9 mouse cellular contexts compared by ENCODE assay signal in genomic region chr13:101545344-101546181, GRCm38 (mm10).
A peak's percentile ranks its signal among the peaks of the same experiment; 100 is the strongest.
DNase-seq lines count a peak whose midpoint lies in the region; ATAC-seq lines count a peak whose summit lies in the region.
"Had no signal": no experiment of that assay in that cellular context is flagged by ENCODE, and none has a peak within 500 bp of the region (broad histone marks: within the 10 kb centered on the region; RNA-seq: fewer than 3 reads in every experiment).

No protein-coding gene starts in this region.

- peaks cover 95% of the 10 kb centered on the region for H3K4me1 ChIP-seq in erythroblast, embryonic 14.5 days (ENCODE audit: control insufficient read depth)
- H3K4me1 ChIP-seq in liver, embryonic 16.5 days (ENCODE audit: control insufficient read depth, low read depth, low read length), result peaks cover 63% of the 10 kb centered on the region
- H3K4me1 ChIP-seq: neural tube, embryonic 13.5 days had no signal

- no peaks in the 10 kb centered on the region for H3K9me3 ChIP-seq in erythroblast, embryonic 14.5 days (ENCODE audit: control insufficient read depth, low read length)
- H3K9me3 ChIP-seq in liver, embryonic 16.5 days (replicated peaks; ENCODE audit: control insufficient read depth, low read length), result no peaks in the 10 kb centered on the region
- H3K9me3 ChIP-seq: neural tube, embryonic 13.5 days had no signal

- peak; percentile 22 for DNase-seq in testis, postnatal 14 days (ENCODE audit: low spot score)
- DNase-seq in testis, postnatal 10 days (ENCODE audit: low spot score), result no peak
- DNase-seq in cerebellum, postnatal 25 days, result no peak
- DNase-seq in kidney, postnatal 4 days, result no peak
- no peak for DNase-seq in gastrocnemius, postnatal 4 days (ENCODE audit: low spot score in 2 of 2)
- DNase-seq: kidney, adult 9 months had no signal

- H3K27me3 ChIP-seq in erythroblast, embryonic 14.5 days (ENCODE audit: control insufficient read depth), result peaks cover 13% of the 10 kb centered on the region
- H3K27me3 ChIP-seq in liver, embryonic 16.5 days (ENCODE audit: control insufficient read depth, insufficient read depth, low read depth, low read length), result no peaks in the 10 kb centered on the region
- H3K27me3 ChIP-seq: neural tube, embryonic 13.5 days had no signal

- peak overlapping the region; percentile 67 for H3K9ac ChIP-seq in liver, embryonic 16.5 days (ENCODE audit: low read depth, low read length)
- H3K9ac ChIP-seq: neural tube, embryonic 13.5 days had no signal

- WGBS in liver, embryonic 16.5 days (ENCODE audit: insufficient replicate concordance), result 14% methylated on average over 6 of the region's 6 CpGs

- peak; percentile 96 for ATAC-seq in liver, embryonic 16.5 days (ENCODE audit: low read depth)

- peak overlapping the region; percentile 99 for H3K27ac ChIP-seq in liver, embryonic 16.5 days (ENCODE audit: low read length)
- H3K27ac ChIP-seq: neural tube, embryonic 13.5 days had no signal

- peak overlapping the region; percentile 54 for H3K4me3 ChIP-seq in erythroblast, embryonic 14.5 days (replicated peaks)
- peak overlapping the region; percentile 36 for H3K4me3 ChIP-seq in liver, embryonic 16.5 days (ENCODE audit: low read depth, low read length)
- H3K4me3 ChIP-seq: neural tube, embryonic 13.5 days had no signal

- H3K4me2 ChIP-seq in liver, embryonic 16.5 days (ENCODE audit: low read depth, low read length), result peak overlapping the region; percentile 60
- H3K4me2 ChIP-seq: neural tube, embryonic 13.5 days had no signal

- peaks cover 19% of the 10 kb centered on the region for H3K36me3 ChIP-seq in erythroblast, embryonic 14.5 days (ENCODE audit: control insufficient read depth)
- no peaks in the 10 kb centered on the region for H3K36me3 ChIP-seq in liver, embryonic 16.5 days (ENCODE audit: control insufficient read depth, insufficient read depth)
- H3K36me3 ChIP-seq: neural tube, embryonic 13.5 days had no signal
